Mouse (Mus musculus) cerebellum, adult 2 months (tissue): ENCODE results near the gene Plcg1. TPM values are rescaled to one million over a fixed set of nuclear protein-coding genes. Genes with fewer than 3 reads are reported as not detected.

ENCODE experiments used
- DNase-seq, 2 experiments: peaks; one replicate each; pipeline ENCODE4 v3.0.0; 2021
- H3K27ac ChIP-seq: fragments of 200-500 bp; 2 replicates; pipeline ENCODE4 v1.5.1; 2012; ENCODE audit warnings: low read length, control low read depth, inconsistent platforms; ENCODE audit not compliant: insufficient read depth
- H3K27me3 ChIP-seq: fragments of 200-500 bp; 2 replicates; pipeline ENCODE4 v1.6.1; 2012; ENCODE audit warnings: inconsistent platforms, mild to moderate bottlenecking, low read length, moderate library complexity; ENCODE audit not compliant: control insufficient read depth, insufficient read depth
- H3K4me1 ChIP-seq: fragments of 200-500 bp; 2 replicates; pipeline ENCODE4 v1.6.1; 2011; ENCODE audit warnings: low read length; ENCODE audit not compliant: control insufficient read depth, insufficient read depth
- H3K4me3 ChIP-seq: fragments of 200-500 bp; replicated peaks from 2 replicates; pipeline ENCODE3; 2011; ENCODE audit warnings: mild to moderate bottlenecking, low read depth, low read length, control low read depth; ENCODE audit not compliant: insufficient read depth
- CTCF ChIP-seq: fragments of 200-500 bp; IDR thresholded peaks from 2 replicates; pipeline ENCODE4 v1.5.1; 2011; ENCODE audit warnings: low read depth, mild to moderate bottlenecking, control low read depth, low read length, moderate library complexity, borderline replicate concordance; ENCODE audit not compliant: insufficient read depth
- POLR2A ChIP-seq: fragments of 200-500 bp; IDR thresholded peaks from 2 replicates; pipeline ENCODE4 v1.6.1; 2011; ENCODE audit warnings: low read length, control low read depth, borderline replicate concordance; ENCODE audit not compliant: insufficient read depth
- WGBS: fragments of 180-500 bp; shearing (Covaris S2); methylation state at CpG from one replicate; pipeline ENCODE4 v1.1.7; 2018; 5-methylcytosine and 5-hydroxymethylcytosine counted together
- polyA plus RNA-seq: library from polyadenylated mRNA; depleted of rRNA; stranded (reverse); fragments of >200 nt; gene quantifications from 2 replicates; pipeline ENCODE4 v1.2.3, GENCODE M21; 2012; rRNA removed

Gene Plcg1
- polyA plus RNA-seq, 1 experiment = 74.5 TPM

GRCm38 (mm10) chr2:160804794-160805527 lies 73.9 kb downstream of the Plcg1 start:
- no peak overlapping the region; the same call in 1 of the 2 replicates for H3K27ac ChIP-seq
- no peaks in the 10 kb centered on the region for H3K27me3 ChIP-seq
- WGBS = 58% methylated on average over 4 of the region's 4 CpGs
- no peak for TF ChIP-seq CTCF
- TF ChIP-seq POLR2A = no peak
- no peak overlapping the region for H3K4me3 ChIP-seq
- DNase-seq = peak in 1 of 2 experiments; percentile 35
- peaks cover 11% of the 10 kb centered on the region for H3K4me1 ChIP-seq

- no peak overlapping the region; the same call in 1 of the 2 replicates for H3K27ac ChIP-seq
- no peak overlapping the region for H3K4me3 ChIP-seq
- no peaks in the 10 kb centered on the region for H3K27me3 ChIP-seq
- no peak for TF ChIP-seq CTCF
- TF ChIP-seq POLR2A = no peak
- DNase-seq = peak; percentile 43 to 52
- WGBS = 40% methylated on average over 3 of the region's 3 CpGs
- H3K4me1 ChIP-seq = peaks cover 17% of the 10 kb centered on the region
Observed at GRCm38 (mm10) chr2:160806091-160806521, 75.0 kb downstream of the Plcg1 start.

GRCm38 (mm10) chr2:160810376-160810775 lies 79.3 kb downstream of the Plcg1 start:
- no peak for DNase-seq
- H3K27ac ChIP-seq = 0 out of 2 replicates have a peak overlapping the region, but pooled peaks have one; percentile 52
- no peak overlapping the region for H3K4me3 ChIP-seq
- peaks cover 13% of the 10 kb centered on the region; the same call in 1 of the 2 replicates for H3K4me1 ChIP-seq
- no peaks in the 10 kb centered on the region for H3K27me3 ChIP-seq
- no peak for TF ChIP-seq POLR2A
- no peak for TF ChIP-seq CTCF

- no peak overlapping the region for H3K27ac ChIP-seq
- WGBS = 84% methylated on average over 1 of the region's 1 CpGs
- DNase-seq = peak in 1 of 2 experiments; percentile 30
- no peaks in the 10 kb centered on the region for H3K27me3 ChIP-seq
- no peak for TF ChIP-seq POLR2A
- TF ChIP-seq CTCF = no peak
- no peak overlapping the region for H3K4me3 ChIP-seq
- H3K4me1 ChIP-seq = peaks cover 13% of the 10 kb centered on the region; the same call in 1 of the 2 replicates
Observed at GRCm38 (mm10) chr2:160810802-160811201, 79.7 kb downstream of the Plcg1 start.

Other genes starting within 250 kb of the Plcg1 start
- 29.1 and 29.4 TPM in 2 replicates for gene Top1, start 85.4 kb upstream of the Plcg1 start, polyA plus RNA-seq
- gene Zhx3, start 141.7 kb downstream of the Plcg1 start, polyA plus RNA-seq = 26.2 and 27.7 TPM in 2 replicates
- 2.3 and 2.4 TPM in 2 replicates for gene Lpin3, start 149.4 kb downstream of the Plcg1 start, polyA plus RNA-seq
- 6.4 and 7.6 TPM in 2 replicates for gene Emilin3, start 181.0 kb downstream of the Plcg1 start, polyA plus RNA-seq